Mouse (Mus musculus) G1E (cell line): ENCODE data around the gene Jph3.

Source experiments
- CTCF ChIP-seq: IDR thresholded peaks from 2 replicates; pipeline ENCODE4 v1.5.1; 2012; ENCODE audit warnings: low read depth, low read length, inconsistent platforms, mixed read lengths
- TAL1 ChIP-seq: conservative IDR thresholded peaks from 2 replicates; pipeline ENCODE4 v1.6.1; 2012; ENCODE audit warnings: low read depth, low read length, inconsistent platforms, mixed read lengths

- TF ChIP-seq CTCF (no peak), TAL1 (no peak)
Measured at GRCm38 (mm10) chr8:121821770-121822169, 92.3 kb downstream of the Jph3 start.
